Mouse (Mus musculus): ENCODE data around the gene Polr3a. TPM values are rescaled to one million over a fixed set of nuclear protein-coding genes. Genes with fewer than 3 reads are reported as not detected.

Polr3a gene
- 10 to 100 TPM; 36.5 to 40.0 TPM for total RNA-seq (2021)

DNA sequence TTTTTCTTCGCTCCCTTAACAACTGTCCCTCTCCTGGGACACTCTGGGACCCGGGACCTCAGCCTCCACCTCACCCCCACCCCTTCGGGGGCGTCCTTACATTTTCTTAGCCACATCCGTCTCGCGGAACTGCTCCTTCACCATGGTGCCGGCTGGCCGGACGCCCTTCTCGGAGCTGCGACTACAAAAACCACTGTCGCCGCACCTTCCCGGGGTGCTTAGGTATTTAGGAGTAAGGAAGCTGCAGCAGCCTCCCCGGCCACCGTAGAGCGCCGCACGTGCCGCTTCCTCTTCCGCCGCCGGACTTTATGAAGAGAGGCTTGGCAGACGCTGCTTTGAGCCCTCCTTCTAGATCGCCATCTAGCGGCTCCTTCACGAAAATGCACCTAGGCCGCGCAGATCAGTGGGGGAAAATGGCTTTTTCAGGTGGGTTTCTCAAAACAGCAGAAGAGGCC lies at the start of gene Polr3a, which contains the start of gene Rps24:
Gene Polr3a, minus strand, starts transcription at position 286 of the 455 bp plus-strand sequence.
Gene Rps24, plus strand, starts transcription at position 353 of the 455 bp plus-strand sequence.
- peak; percentile 87 for DNase-seq

DNA sequence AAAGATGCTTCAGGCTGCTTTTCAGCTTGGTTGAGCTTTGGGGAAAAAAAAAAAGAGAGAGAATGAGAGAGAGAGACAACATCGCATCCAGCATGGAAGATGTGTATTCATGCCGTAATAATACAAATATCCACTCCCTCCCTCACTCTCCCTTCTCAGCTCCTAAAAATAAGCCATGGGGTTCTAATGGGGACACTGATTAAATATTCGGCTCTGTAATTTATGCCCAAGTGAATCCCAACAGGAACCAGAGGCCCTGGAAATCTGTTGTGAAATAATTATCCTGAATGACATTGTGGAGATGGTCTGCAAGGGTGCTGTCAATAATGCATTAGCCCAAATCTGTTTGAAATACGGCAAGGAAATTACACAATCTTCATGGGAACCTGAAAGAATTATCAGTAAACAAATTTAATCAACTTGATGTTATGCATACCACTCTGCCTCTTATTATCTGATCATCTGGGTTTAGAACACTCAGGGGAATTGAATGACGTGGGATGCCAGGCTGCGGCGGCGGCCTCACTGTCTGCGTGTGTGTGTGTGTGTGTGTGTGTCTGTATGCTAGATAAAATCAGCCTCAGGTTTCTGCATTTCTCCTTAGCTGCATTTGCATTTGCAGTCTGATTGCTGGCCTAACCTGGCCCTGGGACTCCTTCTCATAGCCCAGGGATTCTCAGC lies 48.1 kb upstream of the Polr3a start:
- DNase-seq, result no peak

DNA sequence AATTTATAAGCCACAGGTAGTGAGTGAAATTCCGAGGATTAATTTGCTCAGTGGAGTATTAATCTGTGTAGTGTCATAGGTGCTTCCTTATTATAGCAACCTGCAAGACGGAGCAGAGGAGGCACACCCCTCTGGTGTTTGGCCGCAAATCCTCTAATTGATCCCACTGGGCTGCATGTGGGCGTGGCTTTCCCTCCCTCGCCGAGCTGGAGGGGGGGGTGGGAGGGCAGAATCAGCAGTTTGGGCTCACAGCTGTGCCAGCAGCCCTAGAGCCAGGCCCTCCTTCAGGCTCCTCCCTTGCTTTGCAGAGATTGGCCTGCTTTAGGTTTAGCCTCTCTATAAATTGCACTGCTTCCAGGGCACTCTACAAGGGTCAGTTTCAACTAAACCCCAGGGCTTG lies 43.4 kb upstream of the Polr3a start:
- DNase-seq, result no peak

DNA sequence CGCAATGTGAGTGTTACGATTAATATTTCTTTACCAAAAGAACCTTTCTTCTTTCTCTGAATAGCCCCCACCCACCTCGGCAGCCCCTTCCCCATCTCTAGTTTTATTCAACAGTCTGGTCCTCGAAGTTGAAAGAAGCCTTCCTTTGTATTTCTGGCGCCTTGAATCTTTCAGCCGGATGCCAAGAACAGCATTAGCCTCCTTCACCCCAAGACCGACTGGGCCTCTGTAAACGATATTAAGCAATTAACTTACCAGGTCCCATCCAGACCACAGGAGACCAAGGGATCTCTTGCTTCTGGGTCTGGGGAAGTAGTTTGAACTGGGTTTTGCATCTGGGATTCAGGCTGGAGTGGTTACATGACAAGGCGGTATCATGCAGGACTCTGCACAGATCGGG lies 39.6 kb upstream of the Polr3a start:
- no peak for DNase-seq

DNA sequence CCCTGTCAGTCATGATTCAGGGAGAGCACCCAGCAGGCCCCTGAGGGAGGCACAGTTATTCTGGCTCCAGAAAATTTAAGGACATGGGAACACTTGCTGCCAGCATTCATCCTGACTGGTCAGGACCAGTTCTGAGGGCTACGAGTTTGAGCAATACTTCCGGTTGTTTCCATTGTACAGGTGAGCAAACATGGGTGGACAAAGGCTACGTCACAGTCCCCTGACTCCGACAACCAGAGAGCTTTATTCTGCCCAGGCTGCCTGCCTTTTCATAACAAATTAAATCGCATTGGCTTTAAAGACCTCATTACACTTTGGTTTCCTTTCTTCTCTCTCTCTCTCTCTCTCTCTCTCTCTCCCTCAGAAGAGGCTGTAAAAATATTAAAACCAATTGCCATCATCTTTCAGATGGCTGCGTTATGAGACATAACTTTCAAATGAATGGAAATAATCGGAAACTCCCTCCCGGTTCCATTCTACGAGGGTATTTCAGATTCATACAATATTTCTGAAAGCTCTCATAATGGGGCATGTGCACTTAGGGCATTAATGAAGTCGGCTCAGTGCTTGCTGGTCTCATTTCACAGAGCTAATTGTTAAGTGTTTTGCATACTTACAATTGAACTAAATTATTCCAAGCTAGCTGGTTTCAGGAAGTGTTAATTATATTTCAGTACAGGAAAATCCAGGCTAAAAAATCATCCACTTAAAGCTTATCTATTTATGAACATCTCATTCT lies 39.0 kb upstream of the Polr3a start:
- DNase-seq, result no peak

DNA sequence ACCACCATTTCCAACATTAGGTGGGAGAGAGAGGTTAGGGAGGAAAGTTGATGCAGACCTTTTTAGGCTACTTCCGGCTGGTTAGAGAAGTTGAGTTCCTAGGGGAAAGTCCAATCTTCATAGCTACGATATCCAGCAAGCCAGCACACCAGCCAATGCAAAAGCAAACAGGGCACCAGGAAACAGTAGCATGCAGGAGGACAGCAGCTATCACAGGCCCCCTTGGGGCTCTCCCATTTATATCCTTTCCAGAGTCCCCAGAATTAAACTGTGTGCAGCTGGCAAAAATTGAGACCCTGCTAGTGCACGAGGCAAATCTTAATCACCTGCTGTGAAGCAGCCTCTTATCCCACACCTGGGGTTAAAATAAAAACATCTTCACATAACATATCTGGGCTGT lies 38.3 kb upstream of the Polr3a start:
- DNase-seq, result no peak

DNA sequence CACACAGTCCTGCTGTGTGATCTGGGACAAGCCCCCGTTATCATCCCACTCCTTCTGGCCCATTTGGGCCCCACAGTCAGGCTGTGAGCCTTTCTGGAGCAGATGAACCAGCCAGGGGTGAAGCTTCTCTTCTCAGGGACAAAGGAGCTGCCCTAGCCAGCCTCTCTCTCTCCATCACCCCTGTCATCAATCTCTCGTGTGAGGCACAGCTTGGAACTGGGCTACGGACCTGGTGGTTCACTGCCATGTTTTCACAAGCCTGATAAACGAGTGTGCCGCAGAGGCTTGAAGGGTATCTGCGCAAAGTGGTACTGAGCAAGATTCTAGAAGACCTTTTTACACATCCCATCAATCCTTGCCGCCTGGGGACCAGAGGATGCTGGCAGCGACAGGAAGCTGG lies 34.7 kb upstream of the Polr3a start:
- no peak for DNase-seq

DNA sequence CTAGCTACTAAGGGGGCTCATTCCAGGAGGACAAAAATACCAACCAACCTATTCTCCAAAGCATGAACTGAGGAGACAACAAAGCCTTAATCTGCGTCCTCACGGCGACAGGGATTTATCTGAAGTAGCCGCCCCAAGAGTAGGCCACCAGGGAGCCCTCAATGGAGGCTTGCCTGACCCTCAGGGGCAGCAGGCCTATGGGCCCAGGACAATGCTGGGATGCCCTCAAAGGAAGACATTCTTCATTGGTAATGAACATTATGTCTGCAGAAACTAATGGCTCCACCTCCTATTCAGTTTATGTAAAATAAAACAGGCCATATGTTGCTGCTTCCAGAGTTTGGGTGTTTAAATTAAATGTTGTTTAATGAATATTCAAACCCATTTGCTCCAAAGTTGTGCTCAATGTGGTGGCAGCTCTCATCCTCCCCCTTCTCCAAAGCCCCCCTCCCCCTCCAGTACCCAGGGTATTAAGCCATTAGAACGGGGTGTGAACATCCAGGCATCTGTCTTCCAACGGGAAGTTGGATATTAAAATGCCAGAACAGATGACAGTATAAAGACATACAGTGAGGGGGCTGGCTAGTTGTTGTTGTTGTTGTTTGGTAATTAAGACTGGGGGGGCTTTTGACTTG lies 25.8 kb upstream of the Polr3a start:
- DNase-seq, result no peak

DNA sequence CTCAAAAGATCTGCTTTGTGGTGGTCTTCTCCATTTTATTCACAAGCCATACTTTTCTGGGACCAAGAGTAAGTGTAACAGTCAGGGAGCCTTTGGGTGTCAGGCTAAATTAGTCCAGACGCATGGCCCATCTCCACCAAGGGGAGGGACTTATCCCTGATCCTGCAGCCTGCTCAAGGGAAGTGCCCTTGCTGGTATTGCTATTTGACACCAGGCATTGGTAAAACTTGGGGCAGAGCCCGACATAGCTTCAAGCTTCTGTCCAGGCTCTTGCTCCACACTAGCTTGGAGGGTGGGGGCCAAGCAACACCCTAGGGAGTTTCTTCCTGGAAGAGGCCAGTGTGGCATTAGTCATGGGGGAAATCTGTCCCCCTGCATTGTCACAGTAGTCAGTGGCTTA lies 23.8 kb upstream of the Polr3a start:
- no peak for DNase-seq

DNA sequence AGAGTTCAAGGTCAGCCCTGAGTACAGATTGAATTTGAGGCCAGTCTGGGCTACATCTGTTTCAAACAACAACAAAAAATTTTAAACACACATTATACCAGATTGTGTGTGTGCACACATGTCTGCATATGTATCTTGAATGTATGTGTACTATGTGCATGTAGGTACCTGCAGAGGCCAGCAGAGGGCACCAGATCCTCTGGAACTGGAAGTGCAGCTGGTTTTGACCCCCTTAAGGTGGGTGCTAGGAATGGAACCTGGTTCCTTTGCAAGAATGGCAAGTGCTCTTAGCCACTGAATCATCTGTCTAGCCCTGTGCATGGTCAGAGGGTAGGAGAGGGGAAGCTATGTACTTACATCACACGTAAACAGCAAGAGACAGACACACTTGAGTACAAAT lies 23.4 kb upstream of the Polr3a start:
- no peak for DNase-seq

DNA sequence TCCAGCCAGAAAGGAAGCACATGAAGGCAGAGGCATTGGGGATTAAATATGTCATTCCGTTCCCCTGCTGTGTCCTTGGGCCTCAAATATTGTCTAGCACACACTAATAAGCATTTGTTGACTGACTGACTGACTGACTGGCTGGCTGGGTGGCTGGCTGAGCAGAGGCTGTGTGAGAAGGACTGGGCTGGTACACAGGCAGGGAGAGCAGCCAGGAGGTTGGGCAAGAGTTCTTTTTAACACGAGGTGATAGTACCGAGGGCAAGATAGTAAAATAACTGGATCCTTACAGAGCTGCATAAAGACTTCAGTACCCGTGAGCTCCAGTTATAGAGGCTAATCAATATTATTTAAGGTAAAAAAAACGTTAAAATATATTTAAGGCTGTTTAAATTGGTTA lies 22.7 kb upstream of the Polr3a start:
- no peak for DNase-seq

DNA sequence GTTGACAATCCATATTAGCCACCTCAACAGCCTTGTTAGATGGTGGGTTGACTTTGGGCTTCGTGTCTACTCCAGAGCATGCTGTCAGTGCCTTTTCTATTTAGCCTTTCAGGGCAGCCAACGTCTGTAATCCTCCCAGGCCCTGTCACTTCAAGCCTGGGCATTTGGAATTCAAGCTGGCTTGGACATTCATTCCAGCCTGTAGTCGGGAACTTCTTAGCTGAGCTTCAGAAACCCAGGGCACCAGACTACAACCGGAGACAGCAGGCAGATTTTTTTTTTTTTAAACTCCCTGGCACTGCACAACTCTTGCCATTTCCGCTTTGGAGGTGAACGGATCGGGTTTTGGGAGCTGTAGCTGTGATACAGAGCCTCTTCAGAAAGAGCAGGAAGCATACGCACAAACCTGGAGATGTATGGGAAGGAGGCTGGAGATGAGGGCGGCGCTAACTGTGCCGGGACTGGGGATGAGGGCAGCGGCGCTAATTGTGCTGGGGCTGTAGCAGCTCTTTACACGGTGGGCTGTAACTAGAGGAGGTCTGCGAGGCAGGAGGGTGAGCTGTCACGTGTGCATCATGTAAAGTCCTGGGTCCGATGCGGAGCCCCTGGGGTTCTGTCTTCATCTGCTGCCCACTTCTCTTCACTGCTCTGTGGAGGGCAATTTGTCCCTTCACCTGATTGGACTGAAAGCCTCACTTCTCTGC lies 21.4 kb upstream of the Polr3a start:
- DNase-seq, result no peak

DNA sequence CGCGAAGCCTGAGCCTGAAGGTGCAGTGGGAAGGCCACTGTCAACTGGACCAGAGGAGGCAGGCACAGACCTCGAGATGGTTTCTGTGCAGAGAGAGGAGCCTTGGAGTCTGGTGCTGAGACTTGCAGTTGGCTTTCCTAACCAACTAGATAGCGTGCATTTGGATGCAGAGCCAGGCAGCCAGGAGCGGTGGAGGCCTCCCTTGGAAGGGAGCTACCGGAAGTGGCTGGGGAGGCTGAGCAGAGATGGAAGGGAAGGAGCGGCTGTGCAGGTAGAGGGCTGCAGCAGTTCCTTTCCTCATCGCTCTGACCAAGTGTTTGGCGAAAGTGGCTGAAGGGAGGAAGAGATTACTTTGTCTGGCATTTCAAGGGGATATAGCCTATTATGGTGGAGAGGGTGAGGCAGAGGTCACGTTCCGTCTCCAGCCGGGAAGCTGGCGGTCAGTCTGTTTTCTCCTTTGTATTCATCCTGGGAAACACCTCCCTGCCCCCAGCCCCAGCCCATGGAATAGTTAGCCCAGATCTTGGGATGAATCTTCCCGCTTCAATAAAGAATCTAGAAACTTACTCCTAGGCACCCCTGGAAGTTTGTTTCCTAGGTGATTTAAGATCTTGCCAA lies 20.7 kb upstream of the Polr3a start:
- DNase-seq, result no peak

DNA sequence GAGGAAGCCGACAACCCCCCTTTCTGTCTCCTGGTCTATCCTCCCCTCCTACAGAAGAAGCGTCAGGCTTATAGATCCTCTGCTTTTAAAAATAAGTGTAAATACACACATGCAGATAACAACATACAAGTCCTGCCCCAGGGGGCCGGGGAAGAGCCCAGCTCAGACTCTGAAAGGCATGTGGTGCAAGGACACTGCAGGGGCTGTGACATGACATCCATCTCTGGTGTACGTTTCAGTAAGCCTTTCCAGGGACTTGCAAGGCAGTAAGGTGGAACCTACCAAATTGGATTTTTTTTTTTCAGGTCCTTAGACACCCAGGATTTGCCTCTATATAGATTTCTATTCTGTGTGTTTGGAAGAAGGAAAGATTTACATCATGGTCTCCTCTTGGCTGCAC lies 14.4 kb upstream of the Polr3a start:
- DNase-seq, result no peak

DNA sequence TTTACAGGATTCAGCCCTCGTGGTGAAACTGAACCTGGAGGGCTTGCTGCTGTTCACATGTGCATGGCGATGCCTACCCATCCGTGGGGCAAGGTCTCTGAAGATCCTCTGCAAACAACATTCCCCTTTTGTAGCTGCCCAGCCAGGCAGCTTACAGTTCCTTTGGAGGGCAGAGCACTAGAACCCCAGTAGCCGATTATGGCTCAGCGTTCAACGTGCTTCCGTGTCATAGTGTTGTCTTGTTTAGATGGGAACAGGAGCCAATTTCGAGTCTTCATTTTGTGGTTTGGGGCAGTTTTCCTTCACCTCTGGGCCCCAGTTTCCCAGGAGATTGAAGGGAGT lies 14.0 kb upstream of the Polr3a start:
- DNase-seq, result no peak

DNA sequence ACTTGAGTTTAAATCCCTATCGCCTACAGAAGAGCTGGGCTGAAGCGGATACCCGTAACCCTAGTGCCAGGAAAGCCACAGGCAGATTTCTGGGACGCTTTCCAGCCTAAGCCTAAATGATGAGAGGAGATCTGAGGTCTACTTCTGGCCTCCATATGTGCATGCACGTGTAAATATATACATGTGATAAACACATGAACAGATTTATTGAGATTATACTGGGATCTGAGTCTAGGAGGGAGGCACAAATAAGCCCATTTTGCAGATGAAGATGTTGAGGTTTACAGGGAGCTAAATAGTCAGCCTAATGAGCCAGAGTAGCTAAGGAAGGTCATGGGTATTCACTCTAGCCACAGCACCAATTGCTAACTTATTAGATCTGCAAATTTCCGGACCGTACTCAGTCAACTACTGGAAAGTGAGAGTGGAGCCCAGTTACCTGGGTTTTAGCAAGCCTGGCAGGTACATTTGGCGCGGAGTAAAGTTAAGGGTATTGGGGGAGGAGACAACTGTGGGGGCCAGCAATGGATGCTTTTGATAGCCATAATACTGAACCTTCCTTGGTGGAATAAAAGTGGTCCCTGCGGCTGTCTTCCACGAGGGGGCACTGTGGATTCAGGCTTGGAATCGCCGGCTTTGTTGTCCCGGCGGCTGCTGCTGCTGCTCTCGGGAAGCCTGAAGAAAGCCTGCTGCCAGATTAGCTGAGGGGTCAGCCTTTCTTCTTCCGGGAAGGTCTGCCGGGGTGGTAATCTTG lies 13.4 kb upstream of the Polr3a start:
- peak; percentile 84 to 87 for DNase-seq

DNA sequence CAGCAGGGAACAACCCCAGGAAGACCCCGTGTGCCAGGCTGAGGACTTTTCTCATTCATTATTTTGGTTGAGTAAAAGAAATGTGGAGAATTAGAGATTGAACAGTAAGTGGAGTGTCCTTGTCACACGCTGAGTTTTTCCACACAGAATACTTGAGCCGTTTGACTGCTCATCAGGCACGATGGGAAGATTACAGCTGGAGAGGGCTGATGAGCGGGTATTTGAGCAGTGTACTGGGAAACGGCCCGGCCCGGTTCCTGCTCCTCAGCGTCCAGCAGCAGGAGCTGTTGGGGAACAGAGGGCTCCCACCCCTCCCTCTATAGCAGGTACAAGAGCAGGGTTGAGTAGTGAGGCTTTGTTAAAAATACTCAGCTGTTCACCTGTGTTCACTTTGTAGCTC lies 12.6 kb upstream of the Polr3a start:
- no peak for DNase-seq

DNA sequence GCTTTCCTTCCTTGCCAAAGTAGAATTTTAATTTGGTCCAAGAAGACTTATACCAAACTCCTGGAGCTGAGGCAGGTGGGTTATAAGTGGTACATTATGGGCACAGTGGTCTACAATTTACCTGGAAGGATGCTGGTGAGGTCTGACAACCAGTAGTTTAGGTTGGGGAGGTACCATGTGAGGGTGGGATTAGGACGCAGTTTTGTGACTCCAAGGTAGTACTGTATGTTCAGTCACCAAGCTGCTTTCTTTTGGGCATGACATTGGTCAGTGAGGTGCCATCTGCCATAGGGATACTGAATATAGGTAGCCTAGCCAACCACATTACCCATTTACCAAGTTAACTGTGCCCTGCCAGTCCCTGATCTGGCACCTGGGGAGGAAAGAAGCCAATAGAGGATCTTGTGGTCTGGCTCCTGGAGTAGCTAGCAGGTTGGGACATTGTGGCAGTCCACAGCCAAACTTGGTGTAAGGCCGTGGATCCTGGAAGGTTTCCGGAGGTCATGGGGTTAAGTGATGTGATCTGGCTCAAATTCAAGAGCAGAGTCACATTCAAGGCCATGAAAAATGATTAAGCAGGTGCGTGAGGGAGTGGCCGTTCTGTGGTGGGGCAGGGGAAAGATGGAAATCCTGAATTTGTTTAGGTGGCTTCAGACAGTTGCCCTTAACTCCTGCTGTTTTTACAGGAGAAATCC lies 11.8 kb upstream of the Polr3a start:
- DNase-seq, result no peak

DNA sequence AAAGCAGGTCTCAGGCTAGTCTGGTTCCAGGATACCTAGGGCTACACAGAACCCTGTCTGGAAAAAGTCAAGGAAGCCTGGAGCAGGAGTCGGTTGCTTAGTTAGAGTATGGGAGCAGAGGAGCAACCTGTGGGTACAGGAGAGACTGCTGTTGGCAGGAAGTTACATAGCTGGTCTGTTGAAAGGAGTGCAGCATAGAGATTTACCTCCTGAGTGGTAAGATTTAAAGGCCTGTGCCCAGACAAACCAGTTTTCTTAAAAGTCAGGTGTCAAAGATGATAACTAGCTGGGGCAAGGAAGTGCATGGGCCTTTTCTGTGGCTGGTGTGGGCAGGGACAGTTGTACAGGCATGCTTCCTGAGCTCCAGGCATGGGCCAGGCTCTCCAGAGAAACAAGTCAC lies 10.6 kb upstream of the Polr3a start:
- DNase-seq, result no peak

DNA sequence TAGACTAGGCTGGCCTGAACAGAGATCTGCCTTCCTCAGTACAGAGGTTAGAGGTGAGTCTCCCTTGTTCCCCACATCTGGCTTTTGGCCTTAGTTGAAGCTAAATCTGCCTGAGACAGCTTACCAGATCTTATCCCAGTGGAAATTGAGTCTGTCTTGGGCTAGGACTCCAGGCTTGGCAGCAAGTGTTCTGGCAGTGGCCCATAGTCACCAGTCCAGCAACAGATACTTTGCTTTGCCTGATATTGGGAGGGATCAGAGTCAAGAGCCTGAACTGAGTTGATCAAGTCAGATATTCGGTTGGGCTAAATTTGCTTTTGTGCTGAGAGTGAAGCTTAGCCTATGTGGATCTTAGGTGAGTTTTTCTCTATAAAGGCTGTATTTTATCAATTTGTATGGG lies 9.6 kb upstream of the Polr3a start:
- DNase-seq, result no peak

DNA sequence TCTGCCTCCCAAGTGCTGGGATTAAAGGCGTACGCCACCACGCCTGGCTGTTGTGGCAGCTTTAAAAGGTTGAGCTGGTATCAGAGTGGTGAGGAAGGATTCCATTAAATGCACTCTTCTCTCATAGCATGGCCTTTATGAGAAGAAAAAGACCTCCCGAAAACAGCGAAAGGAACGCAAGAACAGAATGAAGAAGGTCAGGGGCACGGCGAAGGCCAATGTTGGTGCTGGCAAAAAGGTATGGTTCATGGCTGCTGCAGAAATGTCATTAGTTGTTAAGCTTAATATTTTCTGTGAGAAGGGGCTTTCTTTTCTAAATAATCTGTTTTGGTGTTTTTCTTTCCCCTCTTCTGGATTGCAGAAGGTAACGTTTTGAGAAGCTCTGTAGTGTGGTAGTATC lies 6.4 kb upstream of the Polr3a start:
- DNase-seq, result no peak

Measured in layer of hippocampus, postnatal 36 days (tissue).